Mouse (Mus musculus): ENCODE data around the gene Rbfox2.
A peak's percentile ranks its signal among the peaks of the same experiment; 100 is the strongest.

The Rbfox2 gene

DNA sequence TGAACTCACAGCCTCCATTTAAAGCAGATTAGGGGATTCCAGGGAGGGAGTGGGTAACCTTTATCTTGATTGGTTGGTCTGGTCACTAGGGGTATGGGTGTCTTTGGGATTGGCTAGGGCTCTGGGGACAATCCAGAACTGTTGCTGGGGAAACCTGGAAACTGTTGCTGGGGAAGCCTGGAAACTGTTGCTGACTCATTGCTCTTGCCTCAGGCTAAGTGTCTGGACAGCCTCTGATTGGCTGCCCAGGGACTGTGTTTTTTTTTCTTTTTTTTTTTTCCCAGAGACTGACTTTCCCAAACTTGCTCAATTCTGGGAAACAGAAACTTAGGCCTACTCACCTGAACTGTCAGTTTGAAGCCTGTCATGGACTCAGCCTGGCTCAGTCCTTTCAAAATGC is 248.2 kb downstream of the Rbfox2 start:
- Histone ChIP-seq H3K9me3 (ENCODE audit: low read length) (peaks cover 20% of the 10 kb centered on the region), H3K4me3 (replicated peaks; ENCODE audit: low read length) (no peak overlapping the region), H3K27me3 (ENCODE audit: insufficient read depth, low read length) (no peaks in the 10 kb centered on the region), H3K4me1 (replicated peaks; ENCODE audit: low read depth, low read length) (peaks cover 75% of the 10 kb centered on the region), H3K36me3 (ENCODE audit: insufficient read depth, low read length) (no peaks in the 10 kb centered on the region)
- TF ChIP-seq POU5F1 (IDR thresholded peaks at IDR 0.05; ENCODE audit: borderline replicate concordance, low read length) (no peak), NANOG (IDR thresholded peaks at IDR 0.05; ENCODE audit: borderline replicate concordance, low read length) (no peak; the same call in 1 of the 2 replicates), CTCF (conservative IDR thresholded peaks at IDR 0.05; ENCODE audit: low read length) (no peak)

DNA sequence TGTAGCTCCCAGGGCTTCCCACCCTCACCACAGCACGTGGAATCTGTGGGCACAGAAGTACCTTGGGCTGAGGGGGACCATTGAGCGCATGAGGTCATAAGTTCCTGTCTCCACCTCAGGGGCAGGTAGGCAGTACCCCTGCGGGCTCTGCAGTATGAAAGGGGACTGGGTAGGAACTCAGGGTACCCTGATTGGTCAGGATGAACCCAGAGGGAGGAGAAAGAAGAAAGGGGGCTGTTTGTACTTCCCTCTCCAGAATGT is 250.1 kb downstream of the Rbfox2 start:
- peaks cover 85% of the 10 kb centered on the region for H3K4me1 ChIP-seq (replicated peaks; ENCODE audit: low read depth, low read length)
- TF ChIP-seq NANOG (IDR thresholded peaks at IDR 0.05; ENCODE audit: borderline replicate concordance, low read length) (no peak), CTCF (conservative IDR thresholded peaks at IDR 0.05; ENCODE audit: low read length) (no peak), POU5F1 (IDR thresholded peaks at IDR 0.05; ENCODE audit: borderline replicate concordance, low read length) (no peak)
- H3K9me3 ChIP-seq (ENCODE audit: low read length) = peaks cover 20% of the 10 kb centered on the region
- H3K4me3 ChIP-seq (replicated peaks; ENCODE audit: low read length) = peak overlapping the region; percentile 70
- H3K36me3 ChIP-seq (ENCODE audit: insufficient read depth, low read length) = no peaks in the 10 kb centered on the region
- H3K27me3 ChIP-seq (ENCODE audit: insufficient read depth, low read length) = no peaks in the 10 kb centered on the region

DNA sequence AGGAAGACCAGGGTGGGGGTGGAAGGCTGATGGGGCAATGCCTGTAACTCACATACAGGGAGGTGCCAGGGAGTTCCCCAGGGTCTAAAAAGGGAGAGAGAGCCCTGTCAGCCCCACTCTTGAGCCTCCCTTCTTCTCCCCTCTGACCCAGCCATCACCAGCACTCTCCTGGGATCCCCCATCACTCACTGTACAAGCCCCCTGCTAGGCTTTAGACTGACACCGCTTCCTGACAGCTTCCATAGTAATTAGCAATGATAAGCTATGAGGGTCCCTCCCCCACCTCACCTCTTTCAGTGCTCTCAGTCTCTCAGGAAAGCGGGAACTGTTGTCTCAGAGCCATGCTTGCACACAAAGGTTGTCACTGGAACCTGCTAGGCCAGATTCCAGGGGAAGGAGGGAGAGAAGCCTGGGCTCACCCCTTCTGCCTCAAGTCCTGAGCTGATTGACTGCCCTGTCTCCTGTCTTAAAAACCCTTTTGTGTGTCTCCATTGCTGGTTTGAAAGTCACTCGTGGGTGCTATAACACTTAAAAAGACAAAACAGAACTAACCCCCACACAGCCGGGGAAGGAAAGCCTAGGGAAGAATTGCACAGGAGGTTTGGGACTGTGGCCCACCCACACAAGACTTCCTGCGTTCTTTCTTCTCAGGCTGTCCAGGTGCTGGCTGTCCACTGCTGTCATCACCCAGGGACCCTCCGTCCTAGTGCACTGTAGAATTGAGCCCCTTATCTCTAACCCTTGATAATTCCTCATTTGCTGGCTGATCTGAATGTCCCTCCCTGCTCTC is 250.6 kb downstream of the Rbfox2 start:
- Histone ChIP-seq H3K4me1 (replicated peaks; ENCODE audit: low read depth, low read length) (peaks cover 86% of the 10 kb centered on the region), H3K9me3 (ENCODE audit: low read length) (peaks cover 20% of the 10 kb centered on the region), H3K27me3 (ENCODE audit: insufficient read depth, low read length) (no peaks in the 10 kb centered on the region), H3K4me3 (replicated peaks; ENCODE audit: low read length) (peak overlapping the region; percentile 70), H3K36me3 (ENCODE audit: insufficient read depth, low read length) (no peaks in the 10 kb centered on the region)
- TF ChIP-seq NANOG (IDR thresholded peaks at IDR 0.05; ENCODE audit: borderline replicate concordance, low read length) (no peak), CTCF (conservative IDR thresholded peaks at IDR 0.05; ENCODE audit: low read length) (no peak), POU5F1 (IDR thresholded peaks at IDR 0.05; ENCODE audit: borderline replicate concordance, low read length) (no peak)

DNA sequence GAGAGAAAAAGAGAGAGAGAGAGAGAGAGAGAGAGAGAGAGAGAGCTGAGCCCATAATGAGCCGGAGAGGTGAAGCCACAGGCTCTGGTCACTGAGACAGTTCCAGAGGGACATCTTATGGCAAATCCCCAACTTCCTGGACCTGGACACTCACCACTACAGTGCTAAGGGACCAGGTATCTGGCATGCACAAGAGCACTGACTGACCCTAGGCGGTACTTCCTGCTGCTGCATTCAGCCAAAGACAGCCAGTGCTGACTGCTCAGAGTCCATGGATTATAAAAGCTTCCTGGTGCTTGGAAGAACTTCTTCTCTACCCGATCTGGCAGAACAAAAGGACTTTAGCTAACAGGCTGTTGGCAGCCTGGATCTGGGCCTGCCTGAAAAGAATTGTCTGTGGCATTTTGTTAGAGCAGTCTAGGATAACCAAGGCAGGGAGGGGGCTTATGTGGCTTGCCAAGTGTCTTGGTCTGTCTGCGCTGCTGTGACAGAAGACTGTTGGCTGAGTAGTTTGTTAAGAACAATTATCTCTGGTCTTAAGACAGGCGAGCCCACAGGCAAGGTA is 252.1 kb downstream of the Rbfox2 start:
- H3K4me3 ChIP-seq (replicated peaks; ENCODE audit: low read length) = no peak overlapping the region
- peaks cover 85% of the 10 kb centered on the region for H3K4me1 ChIP-seq (replicated peaks; ENCODE audit: low read depth, low read length)
- H3K27me3 ChIP-seq (ENCODE audit: insufficient read depth, low read length) = peaks cover 6% of the 10 kb centered on the region; the same call in 1 of the 2 replicates
- TF ChIP-seq CTCF (conservative IDR thresholded peaks at IDR 0.05; ENCODE audit: low read length) (no peak), NANOG (IDR thresholded peaks at IDR 0.05; ENCODE audit: borderline replicate concordance, low read length) (no peak)
- H3K36me3 ChIP-seq (ENCODE audit: insufficient read depth, low read length) = no peaks in the 10 kb centered on the region
- peaks cover 18% of the 10 kb centered on the region for H3K9me3 ChIP-seq (ENCODE audit: low read length)

DNA sequence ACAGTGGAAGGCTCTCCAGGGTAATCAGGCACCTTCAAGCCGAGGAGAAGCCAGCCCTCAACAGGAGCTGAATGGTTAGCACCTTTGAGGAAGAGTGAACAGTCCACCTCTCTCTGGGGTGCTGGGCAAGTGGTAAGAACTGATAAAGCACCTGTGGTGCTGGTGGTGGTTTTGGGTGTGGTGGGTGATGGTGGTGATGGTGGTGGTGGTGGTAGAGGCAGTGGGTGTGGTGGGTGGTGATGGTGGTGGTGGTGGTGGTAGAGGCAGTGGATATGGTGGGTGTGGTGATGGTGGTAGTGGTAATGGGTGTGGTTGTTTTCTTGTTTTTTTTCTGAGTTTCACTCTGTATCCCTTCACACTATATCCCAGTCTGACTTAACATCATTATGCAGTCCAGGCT is 253.8 kb downstream of the Rbfox2 start:
- peaks cover 89% of the 10 kb centered on the region for H3K4me1 ChIP-seq (replicated peaks; ENCODE audit: low read depth, low read length)
- no peaks in the 10 kb centered on the region; the same call in 1 of the 2 replicates for H3K36me3 ChIP-seq (ENCODE audit: insufficient read depth, low read length)
- H3K4me3 ChIP-seq (replicated peaks; ENCODE audit: low read length) = 0 out of 2 replicates have a peak overlapping the region, but pooled peaks have one; percentile 10
- TF ChIP-seq CTCF (conservative IDR thresholded peaks at IDR 0.05; ENCODE audit: low read length) (no peak), NANOG (IDR thresholded peaks at IDR 0.05; ENCODE audit: borderline replicate concordance, low read length) (no peak), POU5F1 (IDR thresholded peaks at IDR 0.05; ENCODE audit: borderline replicate concordance, low read length) (no peak)
- peaks cover 1% of the 10 kb centered on the region; the same call in 1 of the 2 replicates for H3K9me3 ChIP-seq (ENCODE audit: low read length)
- peaks cover 10% of the 10 kb centered on the region for H3K27me3 ChIP-seq (ENCODE audit: insufficient read depth, low read length)

DNA sequence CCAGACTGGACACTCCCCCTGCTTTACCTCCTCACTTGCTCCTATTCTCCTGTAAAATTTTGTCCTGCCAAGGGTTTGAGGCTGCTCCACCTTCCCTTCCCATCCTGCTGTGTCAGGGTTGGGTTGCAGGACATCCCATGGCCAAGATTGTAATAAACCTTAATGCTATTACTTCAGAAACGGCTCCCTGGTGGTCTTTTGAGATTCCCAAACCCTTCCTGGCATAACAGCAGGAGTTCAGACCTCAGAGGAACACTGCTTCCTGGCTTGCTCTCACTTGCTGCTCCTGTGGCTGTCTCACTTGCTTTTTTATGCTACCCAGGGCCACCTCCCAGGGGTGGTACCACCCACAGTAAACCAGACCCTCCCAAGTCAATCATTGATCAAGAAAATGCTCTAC is 254.6 kb downstream of the Rbfox2 start:
- Histone ChIP-seq H3K27me3 (ENCODE audit: insufficient read depth, low read length) (peaks cover 10% of the 10 kb centered on the region), H3K4me3 (replicated peaks; ENCODE audit: low read length) (0 out of 2 replicates have a peak overlapping the region, but pooled peaks have one; percentile 10), H3K4me1 (replicated peaks; ENCODE audit: low read depth, low read length) (peaks cover 82% of the 10 kb centered on the region), H3K9me3 (ENCODE audit: low read length) (no peaks in the 10 kb centered on the region), H3K36me3 (ENCODE audit: insufficient read depth, low read length) (no peaks in the 10 kb centered on the region; the same call in 1 of the 2 replicates)
- TF ChIP-seq POU5F1 (IDR thresholded peaks at IDR 0.05; ENCODE audit: borderline replicate concordance, low read length) (no peak), CTCF (conservative IDR thresholded peaks at IDR 0.05; ENCODE audit: low read length) (no peak), NANOG (IDR thresholded peaks at IDR 0.05; ENCODE audit: borderline replicate concordance, low read length) (no peak)

DNA sequence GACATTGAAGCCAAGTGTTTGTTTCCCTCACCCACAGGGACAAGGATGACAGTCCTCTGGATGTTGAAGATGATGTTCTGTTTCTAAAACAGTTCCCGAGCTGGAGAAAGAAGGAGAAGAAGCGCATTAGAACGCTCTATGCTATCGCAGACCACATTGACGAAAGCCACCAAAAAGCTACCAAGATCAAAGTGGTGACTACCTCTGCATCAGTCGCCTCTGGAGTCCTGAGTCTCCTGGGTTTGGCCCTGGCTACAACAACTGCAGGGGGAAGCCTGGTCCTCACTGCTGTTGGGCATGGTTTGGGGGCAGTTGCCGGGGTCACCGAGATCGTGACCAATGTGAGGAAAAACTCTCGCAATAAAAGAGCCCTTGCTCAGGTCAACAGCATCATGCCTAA is 256.2 kb downstream of the Rbfox2 start, which contains the start of gene Mb:
Mb (minus strand) TSS at position 101 of the 400 bp plus-strand sequence.
- Histone ChIP-seq H3K4me1 (replicated peaks; ENCODE audit: low read depth, low read length) (peaks cover 79% of the 10 kb centered on the region), H3K36me3 (ENCODE audit: insufficient read depth, low read length) (peaks cover under 1% of the 10 kb centered on the region; the same call in 1 of the 2 replicates), H3K9me3 (ENCODE audit: low read length) (no peaks in the 10 kb centered on the region), H3K27me3 (ENCODE audit: insufficient read depth, low read length) (peaks cover 10% of the 10 kb centered on the region), H3K4me3 (replicated peaks; ENCODE audit: low read length) (peak within 1 kb of the TSS; percentile 26; the same call in 1 of the 2 replicates)
- TF ChIP-seq POU5F1 (IDR thresholded peaks at IDR 0.05; ENCODE audit: borderline replicate concordance, low read length) = no peak

DNA sequence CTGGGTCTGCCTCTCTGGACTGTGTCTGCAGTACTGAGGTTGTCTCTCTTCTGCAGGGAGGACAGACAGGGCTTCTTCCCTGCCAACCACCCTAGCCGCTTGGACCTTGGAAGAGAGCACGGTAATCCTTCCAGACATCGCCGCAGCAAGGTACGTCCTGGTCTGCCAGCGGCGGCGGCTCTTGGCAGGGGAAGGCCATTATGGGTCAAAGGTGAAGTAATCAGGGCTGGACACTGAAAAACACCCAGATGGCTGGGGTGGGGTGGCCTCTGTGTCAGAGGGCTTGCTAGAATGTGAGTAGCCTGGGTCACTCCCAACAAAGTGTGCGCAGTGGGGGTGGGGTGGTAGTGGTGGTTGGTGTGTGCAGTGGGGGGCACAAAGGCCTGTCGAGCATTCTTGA is 261.2 kb downstream of the Rbfox2 start:
- TF ChIP-seq NANOG (IDR thresholded peaks at IDR 0.05; ENCODE audit: borderline replicate concordance, low read length) = no peak
- no peak for TF ChIP-seq CTCF (conservative IDR thresholded peaks at IDR 0.05; ENCODE audit: low read length)
- no peak for TF ChIP-seq POU5F1 (IDR thresholded peaks at IDR 0.05; ENCODE audit: borderline replicate concordance, low read length)

More for the DNA sequence above, 261.2 kb downstream of the Rbfox2 start:
- Histone ChIP-seq H3K4me1 (replicated peaks; ENCODE audit: low read depth, low read length) (peaks cover 40% of the 10 kb centered on the region), H3K27me3 (ENCODE audit: insufficient read depth, low read length) (peaks cover 9% of the 10 kb centered on the region), H3K36me3 (ENCODE audit: insufficient read depth, low read length) (peaks cover 3% of the 10 kb centered on the region; the same call in 1 of the 2 replicates), H3K9me3 (ENCODE audit: low read length) (no peaks in the 10 kb centered on the region), H3K4me3 (replicated peaks; ENCODE audit: low read length) (no peak overlapping the region)

Data from E14TG2a.4 (cell line).